Mouse (Mus musculus): ENCODE results near the gene Map2k6.

Map2k6 gene

GRCm38 (mm10) chr11:110402671-110403070 lies 3.7 kb downstream of the Map2k6 start:
- DNase-seq (ENCODE audit: inconsistent age in 2 of 2, low spot score in 1 of 2) = no peak

DNA sequence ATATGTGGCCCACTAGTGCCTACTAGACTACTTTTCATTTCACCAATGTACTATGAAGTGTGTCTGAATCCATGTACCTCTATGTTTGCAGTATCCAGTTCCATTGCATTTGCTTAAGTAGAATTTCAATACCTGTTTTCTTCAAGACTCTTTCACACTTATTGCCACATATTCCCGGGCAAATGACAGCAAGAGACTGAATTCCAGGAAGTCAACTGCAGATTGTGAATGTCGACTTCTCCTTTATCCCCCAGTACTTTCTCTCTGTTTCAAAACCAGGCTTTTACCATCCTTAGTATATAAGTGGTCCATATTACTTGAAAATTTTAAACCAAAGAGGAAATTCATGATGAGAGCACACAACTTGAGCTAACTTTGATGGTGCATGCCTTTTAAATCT lies 4.7 kb downstream of the Map2k6 start:
- DNase-seq (ENCODE audit: inconsistent age in 2 of 2, low spot score in 1 of 2) = no peak

DNA sequence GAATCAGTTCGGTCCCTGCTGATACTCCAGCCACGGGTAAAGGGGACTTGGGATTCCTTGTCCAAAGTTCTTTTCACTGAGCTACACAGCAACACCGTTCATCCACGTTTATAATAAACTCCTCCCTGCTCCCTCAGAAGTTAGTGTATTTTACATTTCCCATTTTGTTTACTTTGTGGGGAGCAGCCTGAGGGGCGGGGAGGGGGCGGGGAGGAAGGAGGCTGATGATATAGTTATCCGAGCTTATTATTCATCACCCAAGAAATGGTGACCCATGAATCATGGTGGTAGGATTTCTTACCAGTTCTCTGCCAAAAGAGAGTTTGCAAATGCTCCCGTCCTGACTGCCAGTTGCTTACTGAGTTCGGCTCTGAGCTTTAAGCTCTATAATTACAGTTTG lies 6.7 kb downstream of the Map2k6 start:
- DNase-seq (ENCODE audit: inconsistent age in 2 of 2, low spot score in 1 of 2) = no peak

- DNase-seq (ENCODE audit: inconsistent age in 2 of 2, low spot score in 1 of 2) = no peak
Measured at GRCm38 (mm10) chr11:110409131-110409530, 10.2 kb downstream of the Map2k6 start.

- peak; percentile 19 to 78 for DNase-seq (ENCODE audit: inconsistent age in 2 of 2, low spot score in 1 of 2)
Measured at GRCm38 (mm10) chr11:110409776-110410175, 10.9 kb downstream of the Map2k6 start.

- DNase-seq (ENCODE audit: inconsistent age in 2 of 2, low spot score in 1 of 2) = no peak
Measured at GRCm38 (mm10) chr11:110411596-110411995, 12.7 kb downstream of the Map2k6 start.

DNA sequence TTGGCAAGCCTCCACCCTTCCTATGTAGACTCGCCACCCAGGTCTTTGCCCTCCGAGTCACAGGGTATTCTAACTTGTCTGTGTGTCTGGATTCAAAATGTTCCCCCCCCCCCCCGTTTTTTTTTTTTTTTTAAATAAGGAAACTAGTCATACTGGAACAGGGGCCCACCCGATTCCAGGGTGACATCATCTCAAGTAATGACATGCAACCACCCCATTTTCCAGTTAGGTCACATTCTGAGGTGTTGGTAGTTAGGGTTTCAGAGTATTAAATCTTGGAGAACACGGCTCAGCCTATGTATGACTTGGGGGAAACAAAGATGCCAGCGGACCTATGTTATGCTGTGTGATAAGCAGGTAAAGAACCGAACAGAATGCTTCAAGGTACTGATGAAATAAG lies 15.3 kb downstream of the Map2k6 start:
- no peak for DNase-seq (ENCODE audit: inconsistent age in 2 of 2, low spot score in 1 of 2)

- no peak for DNase-seq (ENCODE audit: inconsistent age in 2 of 2, low spot score in 1 of 2)
Measured at GRCm38 (mm10) chr11:110416691-110417090, 17.8 kb downstream of the Map2k6 start.

DNA sequence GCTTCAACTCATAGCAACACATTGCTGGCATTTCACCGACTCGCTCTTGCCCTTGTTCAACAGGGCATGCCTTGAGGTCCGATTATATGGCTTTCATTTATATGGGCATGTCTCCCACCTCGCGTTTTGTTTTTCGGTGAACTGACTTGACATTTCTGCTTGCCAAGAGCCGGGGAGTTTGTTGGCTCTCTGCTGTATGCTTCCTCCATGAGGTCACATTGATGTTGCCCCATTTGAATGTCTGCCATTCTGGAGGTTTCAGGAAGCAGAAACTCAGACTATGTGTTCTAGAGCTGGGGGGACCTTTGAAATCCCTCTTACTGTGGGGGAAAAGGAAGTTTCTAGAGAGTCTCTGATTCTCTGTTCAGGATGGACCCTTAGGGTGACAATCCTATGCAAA lies 21.5 kb downstream of the Map2k6 start:
- DNase-seq (ENCODE audit: inconsistent age in 2 of 2, low spot score in 1 of 2) = no peak

- no peak for DNase-seq (ENCODE audit: inconsistent age in 2 of 2, low spot score in 1 of 2)
Measured at GRCm38 (mm10) chr11:110426572-110427145, 27.7 kb downstream of the Map2k6 start.

- peak; percentile 17 to 74 for DNase-seq (ENCODE audit: inconsistent age in 2 of 2, low spot score in 1 of 2)
Measured at GRCm38 (mm10) chr11:110427159-110427561, 28.2 kb downstream of the Map2k6 start.

DNA sequence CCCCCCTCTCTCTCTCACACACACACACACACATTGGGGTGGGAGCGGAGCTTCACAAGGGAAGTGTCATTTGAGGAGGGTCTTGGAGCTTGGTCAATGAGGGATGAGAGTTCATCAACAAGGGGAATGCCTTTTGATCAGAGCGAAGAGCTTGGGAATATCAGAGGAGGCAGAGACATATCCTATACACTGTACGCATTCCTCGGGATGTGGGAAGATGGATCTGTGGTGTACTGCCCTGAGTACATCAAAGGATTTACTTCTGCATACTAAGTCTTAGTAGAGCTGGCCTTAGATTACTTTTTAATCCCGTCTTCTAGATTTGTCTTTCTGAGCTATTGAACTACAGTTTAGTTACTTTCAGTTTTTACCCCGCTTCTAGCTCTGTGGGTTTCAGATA lies 30.1 kb downstream of the Map2k6 start:
- DNase-seq (ENCODE audit: inconsistent age in 2 of 2, low spot score in 1 of 2) = no peak

DNA sequence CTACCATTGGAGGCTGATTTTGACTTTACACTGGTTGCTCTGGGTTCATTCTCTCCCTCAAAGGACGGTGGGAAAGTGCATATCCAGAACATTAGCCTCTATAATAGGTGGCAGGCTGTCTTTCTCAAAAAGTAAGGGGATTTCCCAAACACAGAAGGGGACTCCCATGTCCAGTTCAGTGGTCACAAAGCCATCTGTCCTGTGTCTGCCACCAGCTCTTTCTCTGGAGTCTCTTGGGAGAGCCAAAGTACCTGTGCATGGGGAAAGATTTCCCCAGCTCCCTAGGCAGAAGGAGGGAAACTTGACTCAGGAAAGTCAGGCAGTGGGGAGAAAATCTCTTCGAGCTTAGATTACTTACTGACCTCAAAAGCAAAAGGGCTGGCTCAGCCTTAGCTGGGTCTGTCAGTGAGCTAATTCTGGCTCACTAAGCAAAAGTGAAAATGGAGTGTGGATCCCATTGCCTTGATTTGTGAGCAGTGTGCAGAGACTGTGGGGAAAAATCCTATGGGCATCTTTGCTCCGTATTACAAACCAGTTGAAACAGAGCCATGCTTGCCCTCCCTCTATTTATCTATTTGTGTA lies 31.0 kb downstream of the Map2k6 start:
- DNase-seq (ENCODE audit: inconsistent age in 2 of 2, low spot score in 1 of 2) = no peak

DNA sequence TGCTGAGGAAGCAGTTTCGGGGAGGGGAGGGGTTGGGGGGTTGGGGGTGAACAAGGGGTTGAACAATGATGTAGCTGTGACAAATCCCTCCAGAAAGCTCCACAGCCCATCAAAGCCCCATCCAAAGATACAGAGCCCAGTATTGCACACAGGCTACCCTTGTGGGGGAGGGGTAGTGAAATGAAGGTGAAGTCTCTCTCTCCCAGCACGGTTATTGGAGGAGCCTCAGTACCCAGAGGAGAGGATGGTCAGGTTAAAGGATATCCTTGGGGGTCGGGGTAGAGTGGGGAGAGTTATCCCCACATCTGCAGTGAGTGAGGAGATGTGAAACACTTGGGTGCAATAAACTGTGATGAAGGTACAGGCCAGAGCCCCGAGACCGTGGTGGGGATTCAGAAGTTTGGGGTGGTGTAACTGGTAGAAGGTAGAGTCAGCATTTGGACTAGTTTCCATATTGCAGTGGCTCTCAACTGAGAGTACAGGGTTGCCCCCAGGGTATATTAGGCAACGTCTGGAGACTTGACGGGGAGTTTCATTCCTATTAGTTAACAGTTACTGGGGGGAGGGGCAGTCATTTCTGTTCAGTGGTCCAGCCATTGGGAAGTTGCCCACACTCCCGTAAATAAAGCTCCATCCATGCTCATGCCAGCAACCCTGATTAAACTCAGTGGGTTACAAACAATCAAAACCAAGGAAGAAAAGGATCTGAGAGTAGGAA lies 37.1 kb downstream of the Map2k6 start:
- peak in 1 of 2 experiments; percentile 39 for DNase-seq (ENCODE audit: inconsistent age in 2 of 2, low spot score in 1 of 2)

- DNase-seq (ENCODE audit: inconsistent age in 2 of 2, low spot score in 1 of 2) = no peak
Measured at GRCm38 (mm10) chr11:110436998-110437397, 38.1 kb downstream of the Map2k6 start.

DNA sequence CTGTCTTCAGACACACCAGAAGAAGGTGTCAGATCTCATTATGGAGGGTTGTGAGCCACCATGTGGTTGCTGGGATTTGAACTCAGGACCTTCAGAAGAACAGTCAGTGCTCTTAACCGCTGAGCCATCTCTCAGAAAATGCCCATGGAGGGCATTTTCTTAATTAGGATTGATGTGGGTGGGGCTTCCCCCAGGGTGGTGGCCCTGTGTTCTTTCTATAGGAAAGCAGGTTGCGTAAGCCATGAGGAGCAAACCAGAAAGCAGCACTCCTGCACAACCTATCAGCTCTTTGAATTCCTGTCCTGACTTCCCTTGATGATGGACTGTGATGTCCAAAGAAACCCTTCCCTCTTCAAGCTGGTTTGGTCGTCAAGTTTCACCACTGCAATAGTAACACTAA lies 39.2 kb downstream of the Map2k6 start:
- DNase-seq (ENCODE audit: inconsistent age in 2 of 2, low spot score in 1 of 2) = no peak

- DNase-seq (ENCODE audit: inconsistent age in 2 of 2, low spot score in 1 of 2) = no peak
Measured at GRCm38 (mm10) chr11:110438700-110439296, 39.9 kb downstream of the Map2k6 start.

DNA sequence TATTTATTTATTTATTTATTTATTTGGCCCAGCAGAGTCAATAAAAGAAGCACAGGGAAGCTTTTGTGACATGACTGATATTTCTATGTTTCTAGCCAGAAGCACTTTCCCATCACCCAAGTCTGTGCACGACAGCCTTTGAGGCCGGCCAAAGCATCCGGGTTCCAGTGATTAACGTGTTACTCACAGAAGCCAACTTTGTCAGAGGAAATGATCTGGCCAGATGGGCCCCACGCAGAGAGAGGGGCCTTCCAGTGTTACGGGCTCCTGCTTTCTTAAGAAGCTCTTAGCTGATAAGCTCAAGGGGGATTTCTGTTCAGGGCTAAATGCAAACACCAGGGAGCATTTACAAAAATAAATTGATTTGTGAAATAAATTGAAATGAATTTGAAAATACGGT lies 40.4 kb downstream of the Map2k6 start:
- no peak for DNase-seq (ENCODE audit: inconsistent age in 2 of 2, low spot score in 1 of 2)

- no peak for DNase-seq (ENCODE audit: inconsistent age in 2 of 2, low spot score in 1 of 2)
Measured at GRCm38 (mm10) chr11:110444576-110444975, 45.7 kb downstream of the Map2k6 start.

GRCm38 (mm10) chr11:110448131-110448725 lies 49.3 kb downstream of the Map2k6 start:
- DNase-seq (ENCODE audit: inconsistent age in 2 of 2, low spot score in 1 of 2) = peak in 1 of 2 experiments; percentile 53

DNA sequence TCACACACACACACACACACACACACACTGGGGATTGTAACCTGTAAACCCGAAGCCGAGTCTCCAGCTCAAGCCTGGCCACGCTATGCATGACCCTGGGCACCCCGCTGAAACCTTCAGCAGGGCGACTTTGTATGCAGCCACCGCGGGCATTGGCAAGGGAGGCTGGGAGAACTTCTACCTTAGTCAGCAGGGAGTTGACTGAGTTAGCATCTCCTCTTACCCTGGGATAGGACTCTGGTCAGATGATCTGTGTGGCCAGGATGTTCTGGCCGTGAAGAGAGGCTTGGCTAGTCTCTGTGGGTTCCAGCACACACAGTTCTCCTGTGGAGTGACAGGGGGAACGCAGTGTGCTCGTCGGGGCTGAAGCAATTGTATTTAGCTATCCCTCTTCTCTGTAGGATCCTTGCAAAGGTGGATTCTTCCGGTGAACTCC lies 49.8 kb downstream of the Map2k6 start:
- DNase-seq (ENCODE audit: inconsistent age in 2 of 2, low spot score in 1 of 2) = peak; percentile 30 to 53

GRCm38 (mm10) chr11:110449183-110449582 lies 50.3 kb downstream of the Map2k6 start:
- DNase-seq (ENCODE audit: inconsistent age in 2 of 2, low spot score in 1 of 2) = no peak

Measured in adrenal gland, adult (tissue).